Mouse (Mus musculus): Measurements from ENCODE around the gene Coro2a. TPM values are rescaled to one million over a fixed set of nuclear protein-coding genes. Genes with fewer than 3 reads are reported as not detected.

Gene Coro2a
- polyA plus RNA-seq, 1 experiment from 2014 or later: 7.0 TPM

DNA sequence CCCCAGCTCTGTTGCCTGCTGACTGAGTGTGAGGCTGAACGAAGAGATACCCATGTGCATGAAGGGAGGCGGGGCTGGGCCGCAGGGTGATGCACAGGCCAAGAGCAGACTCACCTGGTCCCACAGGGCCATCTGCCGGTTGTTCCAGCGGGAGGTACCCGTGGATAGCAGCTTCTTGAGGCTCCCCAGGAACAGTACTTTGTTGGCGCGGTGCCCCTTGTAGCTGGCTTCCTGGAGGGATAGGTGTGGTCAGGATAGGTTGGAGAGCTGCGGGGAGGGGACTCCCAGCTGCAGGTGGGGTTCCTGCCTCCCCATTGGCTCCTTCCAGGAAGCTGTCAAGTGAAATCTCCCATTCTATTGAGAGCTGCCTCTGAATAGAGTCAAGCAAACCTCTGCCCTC lies 56.5 kb downstream of the Coro2a start:
- ATAC-seq (ENCODE audit: low FRiP score) (no peak), DNase-seq (ENCODE audit: low spot score) (no peak)
- Histone ChIP-seq H3K27me3 (ENCODE audit: control insufficient read depth, insufficient read depth, low read length) (no peaks in the 10 kb centered on the region), H3K9ac (no peak overlapping the region), H3K9me3 (ENCODE audit: control insufficient read depth, low read length) (no peaks in the 10 kb centered on the region), H3K4me2 (replicated peaks) (no peak overlapping the region), H3K36me3 (replicated peaks; ENCODE audit: control insufficient read depth, insufficient read depth) (no peaks in the 10 kb centered on the region), H3K27ac (no peak overlapping the region), H3K4me3 (replicated peaks; ENCODE audit: low read length) (no peak overlapping the region), H3K4me1 (replicated peaks; ENCODE audit: control insufficient read depth, insufficient read depth, low read length) (no peaks in the 10 kb centered on the region)
- 15% methylated on average over 9 of the region's 9 CpGs for WGBS

- H3K36me3 ChIP-seq (replicated peaks; ENCODE audit: control insufficient read depth, insufficient read depth): no peaks in the 10 kb centered on the region
- H3K4me2 ChIP-seq (replicated peaks): no peak overlapping the region
- no peak overlapping the region for H3K27ac ChIP-seq
- H3K4me1 ChIP-seq (replicated peaks; ENCODE audit: control insufficient read depth, insufficient read depth, low read length): no peaks in the 10 kb centered on the region
- ATAC-seq (ENCODE audit: low FRiP score): no peak
- no peak for DNase-seq (ENCODE audit: low spot score)
- H3K27me3 ChIP-seq (ENCODE audit: control insufficient read depth, insufficient read depth, low read length): no peaks in the 10 kb centered on the region
- no peaks in the 10 kb centered on the region for H3K9me3 ChIP-seq (ENCODE audit: control insufficient read depth, low read length)
- H3K9ac ChIP-seq: no peak overlapping the region
- WGBS: 45% methylated on average over 1 of the region's 1 CpGs
- no peak overlapping the region for H3K4me3 ChIP-seq (replicated peaks; ENCODE audit: low read length)
Measured at GRCm38 (mm10) chr4:46544313-46544712, 57.7 kb downstream of the Coro2a start.

- H3K9me3 ChIP-seq (ENCODE audit: control insufficient read depth, low read length): no peaks in the 10 kb centered on the region
- WGBS: 93% methylated on average over 13 of the region's 13 CpGs
- DNase-seq (ENCODE audit: low spot score) (no peak), ATAC-seq (ENCODE audit: low FRiP score) (no peak)
- H3K27ac ChIP-seq: no peak overlapping the region
- no peaks in the 10 kb centered on the region for H3K4me1 ChIP-seq (replicated peaks; ENCODE audit: control insufficient read depth, insufficient read depth, low read length)
- H3K27me3 ChIP-seq (ENCODE audit: control insufficient read depth, insufficient read depth, low read length): no peaks in the 10 kb centered on the region
- no peak overlapping the region for H3K9ac ChIP-seq
- no peak overlapping the region for H3K4me3 ChIP-seq (replicated peaks; ENCODE audit: low read length)
- H3K4me2 ChIP-seq (replicated peaks): no peak overlapping the region
- no peaks in the 10 kb centered on the region for H3K36me3 ChIP-seq (replicated peaks; ENCODE audit: control insufficient read depth, insufficient read depth)
Measured at GRCm38 (mm10) chr4:46543366-46544050, 58.5 kb downstream of the Coro2a start.

DNA sequence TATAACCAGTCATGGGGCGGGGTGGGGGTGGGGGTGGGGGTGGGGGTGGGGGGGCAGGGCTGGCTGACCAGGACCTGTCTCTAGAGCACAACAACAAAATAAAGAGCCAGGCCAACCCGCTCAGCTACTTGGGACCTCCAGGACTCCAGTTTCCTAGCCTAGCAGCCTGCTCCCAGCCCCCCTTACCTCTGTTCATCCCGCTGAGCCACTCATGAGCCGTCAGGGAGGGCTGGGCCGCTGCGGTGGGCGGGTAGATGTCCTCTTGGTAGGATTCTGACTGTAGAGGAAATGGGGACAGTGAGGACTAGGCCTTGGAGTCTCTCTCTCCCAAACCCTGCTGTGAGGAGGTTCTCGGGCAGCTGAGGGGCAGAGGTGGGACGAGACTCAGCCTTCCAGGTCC lies 60.3 kb downstream of the Coro2a start:
- DNase-seq (ENCODE audit: low spot score) (no peak), ATAC-seq (ENCODE audit: low FRiP score) (no peak)
- H3K27ac ChIP-seq: no peak overlapping the region
- no peak overlapping the region for H3K4me2 ChIP-seq (replicated peaks)
- H3K9ac ChIP-seq: no peak overlapping the region
- H3K27me3 ChIP-seq (ENCODE audit: control insufficient read depth, insufficient read depth, low read length): peaks cover 10% of the 10 kb centered on the region
- WGBS: 32% methylated on average over 6 of the region's 9 CpGs
- H3K4me1 ChIP-seq (replicated peaks; ENCODE audit: control insufficient read depth, insufficient read depth, low read length): no peaks in the 10 kb centered on the region
- H3K36me3 ChIP-seq (replicated peaks; ENCODE audit: control insufficient read depth, insufficient read depth): no peaks in the 10 kb centered on the region
- H3K9me3 ChIP-seq (ENCODE audit: control insufficient read depth, low read length): no peaks in the 10 kb centered on the region
- no peak overlapping the region for H3K4me3 ChIP-seq (replicated peaks; ENCODE audit: low read length)

DNA sequence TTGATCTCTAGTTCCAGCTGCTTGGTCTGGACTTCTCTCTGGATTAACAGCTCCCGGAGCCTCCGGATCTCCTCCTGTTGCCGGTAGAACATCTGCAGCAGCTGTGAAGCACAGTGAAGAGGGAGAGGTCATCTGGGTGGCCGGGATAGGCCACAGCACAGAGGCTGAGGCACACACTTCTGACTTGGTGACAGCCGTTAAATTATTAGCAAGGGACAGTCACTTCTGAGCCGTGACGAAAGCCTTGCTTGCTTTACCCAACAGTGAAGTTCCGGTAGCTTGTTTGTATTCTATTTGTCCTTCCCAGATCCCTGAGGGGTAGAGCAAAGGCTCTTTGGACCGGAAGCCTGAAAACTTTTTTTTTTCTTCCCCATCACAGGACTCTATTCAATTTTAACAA lies 62.8 kb downstream of the Coro2a start:
- Histone ChIP-seq H3K27me3 (ENCODE audit: control insufficient read depth, insufficient read depth, low read length) (peaks cover 36% of the 10 kb centered on the region), H3K4me3 (replicated peaks; ENCODE audit: low read length) (no peak overlapping the region), H3K4me2 (replicated peaks) (no peak overlapping the region), H3K36me3 (replicated peaks; ENCODE audit: control insufficient read depth, insufficient read depth) (no peaks in the 10 kb centered on the region), H3K9ac (no peak overlapping the region), H3K4me1 (replicated peaks; ENCODE audit: control insufficient read depth, insufficient read depth, low read length) (0 out of 2 replicates have a peak, but pooled peaks cover 3% of the 10 kb centered on the region), H3K27ac (no peak overlapping the region), H3K9me3 (ENCODE audit: control insufficient read depth, low read length) (no peaks in the 10 kb centered on the region)
- ATAC-seq (ENCODE audit: low FRiP score): no peak
- 75% methylated on average over 9 of the region's 9 CpGs for WGBS
- DNase-seq (ENCODE audit: low spot score): no peak

GRCm38 (mm10) chr4:46535840-46536361 lies 66.1 kb downstream of the Coro2a start, which contains the start of gene Trim14:
Gene Trim14, minus strand, starts transcription at chr4:46536141.
- H3K4me2 ChIP-seq (replicated peaks): peak within 1 kb of the TSS; percentile 58
- no peak within 1 kb of the TSS for H3K27ac ChIP-seq
- H3K4me1 ChIP-seq (replicated peaks; ENCODE audit: control insufficient read depth, insufficient read depth, low read length): 0 out of 2 replicates have a peak, but pooled peaks cover 3% of the 10 kb centered on the region
- no peaks in the 10 kb centered on the region for H3K36me3 ChIP-seq (replicated peaks; ENCODE audit: control insufficient read depth, insufficient read depth)
- peak within 1 kb of the TSS; percentile 50; the same call in 1 of the 2 replicates for H3K9ac ChIP-seq
- H3K9me3 ChIP-seq (ENCODE audit: control insufficient read depth, low read length): no peaks in the 10 kb centered on the region
- peak within 1 kb of the TSS; percentile 39 for H3K4me3 ChIP-seq (replicated peaks; ENCODE audit: low read length)
- DNase-seq (ENCODE audit: low spot score) (no peak), ATAC-seq (ENCODE audit: low FRiP score) (peak; percentile 46; the same call in 1 of the 2 replicates)
- WGBS: 1% methylated on average over 46 of the region's 46 CpGs
- peaks cover 54% of the 10 kb centered on the region for H3K27me3 ChIP-seq (ENCODE audit: control insufficient read depth, insufficient read depth, low read length)

- Histone ChIP-seq H3K4me3 (replicated peaks; ENCODE audit: low read length) (peak overlapping the region; percentile 39), H3K36me3 (replicated peaks; ENCODE audit: control insufficient read depth, insufficient read depth) (no peaks in the 10 kb centered on the region), H3K9me3 (ENCODE audit: control insufficient read depth, low read length) (no peaks in the 10 kb centered on the region), H3K27ac (no peak overlapping the region), H3K27me3 (ENCODE audit: control insufficient read depth, insufficient read depth, low read length) (peaks cover 54% of the 10 kb centered on the region), H3K9ac (peak overlapping the region; percentile 50; the same call in 1 of the 2 replicates), H3K4me2 (replicated peaks) (peak overlapping the region; percentile 58), H3K4me1 (replicated peaks; ENCODE audit: control insufficient read depth, insufficient read depth, low read length) (0 out of 2 replicates have a peak, but pooled peaks cover 3% of the 10 kb centered on the region)
- 11% methylated on average over 16 of the region's 16 CpGs for WGBS
- DNase-seq (ENCODE audit: low spot score): no peak
- no peak for ATAC-seq (ENCODE audit: low FRiP score)
Measured at GRCm38 (mm10) chr4:46535094-46535830, 66.7 kb downstream of the Coro2a start.

DNA sequence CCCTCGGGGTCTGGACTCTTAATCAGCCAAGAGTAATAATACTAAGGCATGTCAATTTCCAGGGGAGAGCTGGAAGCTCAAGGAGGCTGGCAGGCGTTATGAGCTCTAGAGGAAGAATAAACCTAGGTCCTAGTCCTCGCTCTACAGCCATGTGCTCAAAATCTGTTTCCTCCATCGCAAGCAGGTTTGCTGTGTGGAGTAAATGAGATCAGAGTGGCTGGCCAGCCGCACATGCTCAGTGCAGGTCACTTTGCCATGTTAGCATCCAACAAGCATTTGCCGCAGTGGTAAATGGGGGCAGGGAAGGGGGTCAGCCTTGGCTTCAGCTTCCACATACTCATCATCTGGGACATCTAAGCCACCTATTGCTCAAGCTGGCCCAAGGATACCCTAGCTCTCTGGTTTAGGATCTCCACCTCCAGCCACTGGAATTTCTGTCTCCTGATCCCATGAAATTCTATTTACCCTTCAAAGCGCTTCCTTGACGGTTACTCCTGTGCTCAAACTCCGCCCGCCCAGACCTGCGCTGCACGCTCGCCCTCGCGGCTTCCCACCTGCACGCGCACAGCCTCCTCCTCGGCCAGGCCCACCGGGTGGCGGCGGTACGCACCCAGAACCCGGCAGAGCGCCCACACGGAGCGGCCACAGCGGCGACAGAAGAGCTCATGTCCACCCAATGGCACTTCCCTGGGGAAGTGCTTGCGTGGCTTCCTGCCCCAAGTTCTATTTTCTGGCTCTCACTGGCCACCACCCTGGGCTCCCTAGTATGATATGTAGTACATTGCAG lies 67.9 kb downstream of the Coro2a start:
- peak overlapping the region; percentile 5; the same call in 1 of the 2 replicates for H3K9ac ChIP-seq
- H3K27me3 ChIP-seq (ENCODE audit: control insufficient read depth, insufficient read depth, low read length): peaks cover 54% of the 10 kb centered on the region
- no peaks in the 10 kb centered on the region for H3K9me3 ChIP-seq (ENCODE audit: control insufficient read depth, low read length)
- peak overlapping the region; percentile 52 for H3K4me2 ChIP-seq (replicated peaks)
- peak overlapping the region; percentile 24 for H3K4me3 ChIP-seq (replicated peaks; ENCODE audit: low read length)
- no peaks in the 10 kb centered on the region for H3K36me3 ChIP-seq (replicated peaks; ENCODE audit: control insufficient read depth, insufficient read depth)
- 0 out of 2 replicates have a peak, but pooled peaks cover 3% of the 10 kb centered on the region for H3K4me1 ChIP-seq (replicated peaks; ENCODE audit: control insufficient read depth, insufficient read depth, low read length)
- ATAC-seq (ENCODE audit: low FRiP score) (no peak), DNase-seq (ENCODE audit: low spot score) (no peak)
- no peak overlapping the region for H3K27ac ChIP-seq
- WGBS: 10% methylated on average over 29 of the region's 29 CpGs

- H3K9me3 ChIP-seq (ENCODE audit: control insufficient read depth, low read length): no peaks in the 10 kb centered on the region
- no peak overlapping the region for H3K27ac ChIP-seq
- no peaks in the 10 kb centered on the region for H3K36me3 ChIP-seq (replicated peaks; ENCODE audit: control insufficient read depth, insufficient read depth)
- ATAC-seq (ENCODE audit: low FRiP score) (no peak), DNase-seq (ENCODE audit: low spot score) (no peak)
- 75% methylated on average over 7 of the region's 7 CpGs for WGBS
- no peak overlapping the region for H3K9ac ChIP-seq
- H3K4me3 ChIP-seq (replicated peaks; ENCODE audit: low read length): no peak overlapping the region
- H3K4me1 ChIP-seq (replicated peaks; ENCODE audit: control insufficient read depth, insufficient read depth, low read length): 0 out of 2 replicates have a peak, but pooled peaks cover 3% of the 10 kb centered on the region
- no peak overlapping the region for H3K4me2 ChIP-seq (replicated peaks)
- H3K27me3 ChIP-seq (ENCODE audit: control insufficient read depth, insufficient read depth, low read length): peaks cover 54% of the 10 kb centered on the region
Measured at GRCm38 (mm10) chr4:46532926-46533325, 69.1 kb downstream of the Coro2a start.

Data from hindbrain, embryonic 14.5 days (tissue).